Mouse (Mus musculus) C2C12 (cell line): ENCODE data around the gene Ehd4. TPM values are rescaled to one million over a fixed set of nuclear protein-coding genes. Genes with fewer than 3 reads are reported as not detected.

Experiments used
- H3K27me3 ChIP-seq: one replicate; pipeline ENCODE4 v1.6.1; 2011; ENCODE audit not compliant: control insufficient read depth, insufficient read depth, insufficient read length
- H3K36me3 ChIP-seq: one replicate; pipeline ENCODE4 v1.6.1; 2011; ENCODE audit not compliant: control insufficient read depth, insufficient read depth
- H3K4me3 ChIP-seq: one replicate; pipeline ENCODE4 v1.5.1; 2011; ENCODE audit warnings: mild to moderate bottlenecking, control low read depth; ENCODE audit not compliant: poor library complexity, insufficient read depth, severe bottlenecking
- H3K79me2 ChIP-seq: one replicate; pipeline ENCODE4 v1.6.1; 2011; ENCODE audit not compliant: control insufficient read depth, insufficient read depth
- H3K79me3 ChIP-seq: one replicate; pipeline ENCODE4 v1.6.1; 2011; ENCODE audit warnings: low read depth, control low read depth
- H3ac ChIP-seq: one replicate; pipeline ENCODE3; 2011; ENCODE audit warnings: low read depth; ENCODE audit not compliant: control insufficient read depth, insufficient read length
- CEBPB ChIP-seq: IDR thresholded peaks from one replicate; pipeline ENCODE4 v1.6.1; 2011; ENCODE audit warnings: low read depth, mild to moderate bottlenecking, control low read depth, moderate library complexity
- CTCF ChIP-seq: IDR thresholded peaks from one replicate; pipeline ENCODE4 v1.5.1; 2011; ENCODE audit not compliant: control insufficient read depth, insufficient read depth, insufficient read length
- FOSL1 ChIP-seq: IDR thresholded peaks from one replicate; pipeline ENCODE4 v1.8.0; 2011; ENCODE audit warnings: mild to moderate bottlenecking, low read length; ENCODE audit not compliant: poor library complexity, insufficient read depth, severe bottlenecking
- MAX ChIP-seq: IDR thresholded peaks from one replicate; pipeline ENCODE4 v1.6.1; 2011; ENCODE audit warnings: mild to moderate bottlenecking, control low read depth
- MYOD1 ChIP-seq: IDR thresholded peaks from one replicate; pipeline ENCODE4 v1.6.1; 2011; ENCODE audit warnings: low read depth; ENCODE audit not compliant: control insufficient read depth, insufficient read length
- MYOG ChIP-seq: IDR thresholded peaks from one replicate; pipeline ENCODE4 v1.6.1; 2011; ENCODE audit not compliant: control insufficient read depth, insufficient read length; ENCODE audit errors: extremely low read depth
- USF1 ChIP-seq: IDR thresholded peaks from one replicate; pipeline ENCODE4 v1.6.1; 2011; ENCODE audit warnings: low read depth, mild to moderate bottlenecking, control low read depth, moderate library complexity
- polyA plus RNA-seq: library from polyadenylated mRNA; unstranded; fragments of >200 nt; fragmentation: generic; extraction: Trizol; gene quantifications from one replicate; pipeline ENCODE4 v1.2.1, GENCODE M21; 2012; ENCODE audit warnings: missing spikeins

Ehd4 gene
- polyA plus RNA-seq, 1 experiment = 60.1 TPM

- peaks cover 19% of the 10 kb centered on the region for H3K79me3 ChIP-seq
- H3ac ChIP-seq = no peak overlapping the region
- no peaks in the 10 kb centered on the region for H3K27me3 ChIP-seq
- TF ChIP-seq MAX (no peak), MYOG (no peak), FOSL1 (peak; percentile 73), MYOD1 (peak; percentile 81), CTCF (no peak), CEBPB (no peak), USF1 (no peak)
- peaks cover 36% of the 10 kb centered on the region for H3K36me3 ChIP-seq
- H3K4me3 ChIP-seq = no peak overlapping the region
- peaks cover 48% of the 10 kb centered on the region for H3K79me2 ChIP-seq
Observed at GRCm38 (mm10) chr2:120124946-120125345, 29.5 kb downstream of the Ehd4 start.

DNA sequence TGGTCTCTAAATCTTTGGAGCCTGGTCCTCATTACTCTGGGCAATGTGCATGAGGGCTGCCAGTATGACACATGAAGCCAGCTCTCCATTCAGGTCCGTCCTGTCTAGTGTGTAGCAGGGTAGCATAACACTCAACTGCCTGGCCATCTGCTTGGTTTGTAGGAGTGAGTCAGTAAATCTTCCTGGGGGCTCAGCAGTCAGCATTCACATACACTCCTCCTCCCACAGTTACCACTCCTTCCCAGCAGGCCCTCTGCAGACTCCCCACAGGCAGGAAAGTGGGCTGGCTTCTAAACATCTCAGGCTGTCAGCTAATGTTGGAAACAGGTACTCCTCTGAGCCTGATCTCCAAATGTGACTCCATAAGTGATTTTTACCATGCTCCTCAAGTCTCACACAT, 30.3 kb downstream of the Ehd4 start:
- no peak overlapping the region for H3K4me3 ChIP-seq
- H3K27me3 ChIP-seq = no peaks in the 10 kb centered on the region
- H3K36me3 ChIP-seq = peaks cover 41% of the 10 kb centered on the region
- TF ChIP-seq USF1 (no peak), CTCF (no peak), FOSL1 (no peak)
- peaks cover 19% of the 10 kb centered on the region for H3K79me3 ChIP-seq
- H3K79me2 ChIP-seq = peaks cover 45% of the 10 kb centered on the region
- no peak overlapping the region for H3ac ChIP-seq

GRCm38 (mm10) chr2:120122983-120123382, 31.4 kb downstream of the Ehd4 start:
- Histone ChIP-seq H3K79me2 (peaks cover 51% of the 10 kb centered on the region), H3K36me3 (peaks cover 41% of the 10 kb centered on the region), H3K4me3 (no peak overlapping the region), H3K27me3 (no peaks in the 10 kb centered on the region), H3K79me3 (peaks cover 21% of the 10 kb centered on the region), H3ac (no peak overlapping the region)
- TF ChIP-seq CTCF (no peak), FOSL1 (no peak), USF1 (no peak), MYOG (no peak), MAX (no peak), MYOD1 (no peak), CEBPB (no peak)

DNA sequence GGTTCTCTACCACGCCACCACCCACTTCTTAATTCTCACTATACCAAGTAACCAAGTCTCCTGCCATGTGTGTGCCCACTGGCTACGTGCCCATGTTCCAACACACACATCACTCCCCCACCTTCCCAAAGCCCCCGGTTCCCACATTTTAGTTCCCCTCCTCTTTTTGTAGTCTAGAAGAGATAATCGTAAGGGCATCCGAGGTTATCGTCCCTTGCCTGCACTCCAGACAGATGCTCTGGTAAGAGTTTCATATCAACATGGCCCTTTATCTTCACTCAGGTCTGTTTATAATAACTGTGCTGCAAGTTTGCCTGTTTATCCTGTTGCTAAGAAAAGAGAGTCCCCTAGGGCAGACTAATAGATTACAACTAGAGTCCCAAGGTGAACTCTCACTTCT, 37.1 kb downstream of the Ehd4 start:
- Histone ChIP-seq H3K27me3 (no peaks in the 10 kb centered on the region), H3K4me3 (no peak overlapping the region), H3K79me3 (peaks cover 12% of the 10 kb centered on the region), H3K36me3 (peaks cover 30% of the 10 kb centered on the region), H3ac (no peak overlapping the region), H3K79me2 (peaks cover 30% of the 10 kb centered on the region)
- no peak for TF ChIP-seq FOSL1
- TF ChIP-seq MYOD1 = no peak
- TF ChIP-seq MAX = no peak
- no peak for TF ChIP-seq CTCF
- no peak for TF ChIP-seq USF1
- TF ChIP-seq CEBPB = no peak
- no peak for TF ChIP-seq MYOG

DNA sequence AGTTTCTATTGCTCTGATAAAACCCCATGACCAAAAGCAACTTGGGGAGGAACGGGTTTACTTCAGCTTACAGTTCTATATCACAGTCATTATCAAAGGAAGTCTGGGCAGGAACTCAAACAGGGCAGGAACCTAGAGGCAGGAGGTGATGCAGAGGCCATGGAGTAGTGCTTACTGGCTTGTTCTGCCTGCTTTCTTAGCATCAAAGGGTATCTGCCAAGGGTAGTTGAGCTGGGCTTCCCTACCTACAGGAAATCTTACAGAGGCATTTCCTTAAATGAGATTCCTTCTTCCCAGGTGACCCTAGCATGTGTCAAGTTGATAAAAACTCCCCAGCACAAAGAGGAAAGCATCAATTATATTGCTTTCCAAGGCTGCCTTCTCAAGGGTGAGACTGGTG, 38.0 kb downstream of the Ehd4 start:
- H3K36me3 ChIP-seq = peaks cover 40% of the 10 kb centered on the region
- H3ac ChIP-seq = no peak overlapping the region
- H3K27me3 ChIP-seq = no peaks in the 10 kb centered on the region
- H3K79me2 ChIP-seq = peaks cover 31% of the 10 kb centered on the region
- TF ChIP-seq FOSL1 (no peak), MYOD1 (no peak), CTCF (no peak), USF1 (no peak)
- no peak overlapping the region for H3K4me3 ChIP-seq
- H3K79me3 ChIP-seq = peaks cover 12% of the 10 kb centered on the region

GRCm38 (mm10) chr2:120114977-120115376, 39.4 kb downstream of the Ehd4 start:
- no peak overlapping the region for H3K4me3 ChIP-seq

More at GRCm38 (mm10) chr2:120114977-120115376, 39.4 kb downstream of the Ehd4 start:
- Histone ChIP-seq H3K36me3 (peaks cover 41% of the 10 kb centered on the region), H3ac (no peak overlapping the region), H3K79me3 (peaks cover 7% of the 10 kb centered on the region), H3K27me3 (no peaks in the 10 kb centered on the region), H3K79me2 (peaks cover 40% of the 10 kb centered on the region)
- TF ChIP-seq CTCF (no peak), USF1 (no peak), MYOG (no peak), MAX (no peak), MYOD1 (no peak), CEBPB (no peak), FOSL1 (no peak)
